Mouse (Mus musculus) limb, embryonic 15.5 days (tissue): ENCODE results near the gene Rgs17. TPM values are rescaled to one million over a fixed set of nuclear protein-coding genes. Genes with fewer than 3 reads are reported as not detected.

Source experiments
- ATAC-seq: fragments of 200-750 bp; cut with Nextera tagmentation; 2 replicates; pipeline ENCODE4 v1.8.0; 2017; ENCODE audit warnings: low read depth, moderate TSS enrichment; ENCODE audit not compliant: insufficient number of reproducible peaks, low FRiP score, low TSS enrichment
- H3K27ac ChIP-seq: fragments of 300-500 bp; sonication (generic); 2 replicates; pipeline ENCODE4 v1.5.1; 2015; ENCODE audit warnings: moderate library complexity, mild to moderate bottlenecking, inconsistent platforms
- H3K27me3 ChIP-seq: fragments of 300-500 bp; sonication (generic); 2 replicates; pipeline ENCODE4 v1.6.1; 2015; ENCODE audit warnings: inconsistent platforms
- H3K36me3 ChIP-seq: fragments of 300-500 bp; sonication (generic); 2 replicates; pipeline ENCODE4 v1.6.1; 2015; ENCODE audit warnings: inconsistent platforms
- H3K4me1 ChIP-seq: fragments of 300-500 bp; sonication (generic); 2 replicates; pipeline ENCODE4 v1.6.1; 2015; ENCODE audit warnings: inconsistent platforms
- H3K4me2 ChIP-seq: fragments of 300-500 bp; sonication (generic); 2 replicates; pipeline ENCODE4 v1.6.1; 2015; ENCODE audit warnings: mild to moderate bottlenecking, inconsistent platforms
- H3K4me3 ChIP-seq: fragments of 300-500 bp; sonication (generic); 2 replicates; pipeline ENCODE4 v1.5.1; 2015; ENCODE audit warnings: mild to moderate bottlenecking, inconsistent platforms
- H3K9ac ChIP-seq: fragments of 300-500 bp; sonication (generic); 2 replicates; pipeline ENCODE4 v1.6.1; 2015; ENCODE audit warnings: inconsistent platforms
- H3K9me3 ChIP-seq: fragments of 300-500 bp; sonication (generic); 2 replicates; pipeline ENCODE4 v1.6.1; 2016; ENCODE audit warnings: inconsistent platforms
- WGBS: fragments of 180-500 bp; shearing (Covaris S2); methylation state at CpG from one replicate; pipeline ENCODE4 v1.1.7; 2015; 5-methylcytosine and 5-hydroxymethylcytosine counted together
- polyA plus RNA-seq: library from polyadenylated mRNA; unstranded; fragments of >200 nt; fragmentation: Nextera tagmentation; extraction: Ambion mirVana; gene quantifications from 2 replicates; pipeline ENCODE4 v1.2.1, GENCODE M21; 2015

Rgs17 gene
- polyA plus RNA-seq, 1 experiment from 2014 or later = 1.2 TPM

- H3K27ac ChIP-seq = no peak overlapping the region
- H3K4me3 ChIP-seq = no peak overlapping the region
- peaks cover 5% of the 10 kb centered on the region; the same call in 1 of the 2 replicates for H3K4me1 ChIP-seq
- no peaks in the 10 kb centered on the region for H3K9me3 ChIP-seq
- no peaks in the 10 kb centered on the region for H3K36me3 ChIP-seq
- no peak overlapping the region for H3K9ac ChIP-seq
- no peak overlapping the region for H3K4me2 ChIP-seq
- 60% methylated on average over 11 of the region's 11 CpGs for WGBS
- no peak for ATAC-seq
- no peaks in the 10 kb centered on the region for H3K27me3 ChIP-seq
These were observed 54.1 kb downstream of the Rgs17 start for GRCm38 (mm10) chr10:5867981-5868552.

- ATAC-seq = no peak
- H3K4me3 ChIP-seq = no peak overlapping the region
- no peaks in the 10 kb centered on the region for H3K9me3 ChIP-seq
- no peaks in the 10 kb centered on the region for H3K36me3 ChIP-seq
- WGBS = 57% methylated on average over 2 of the region's 2 CpGs
- H3K27me3 ChIP-seq = no peaks in the 10 kb centered on the region
- H3K27ac ChIP-seq = no peak overlapping the region
- H3K4me2 ChIP-seq = no peak overlapping the region
- peaks cover 5% of the 10 kb centered on the region; the same call in 1 of the 2 replicates for H3K4me1 ChIP-seq
- H3K9ac ChIP-seq = no peak overlapping the region
These were observed 56.2 kb downstream of the Rgs17 start for GRCm38 (mm10) chr10:5865996-5866395.

GRCm38 (mm10) chr10:5862669-5863068 is 59.5 kb downstream of the Rgs17 start:
- Histone ChIP-seq H3K27me3 (no peaks in the 10 kb centered on the region), H3K4me1 (no peaks in the 10 kb centered on the region), H3K27ac (no peak overlapping the region), H3K36me3 (no peaks in the 10 kb centered on the region), H3K4me2 (no peak overlapping the region), H3K9me3 (no peaks in the 10 kb centered on the region), H3K4me3 (no peak overlapping the region), H3K9ac (no peak overlapping the region)
- WGBS = 95% methylated on average over 3 of the region's 3 CpGs
- ATAC-seq = no peak

GRCm38 (mm10) chr10:5860849-5861248 is 61.4 kb downstream of the Rgs17 start:
- 38% methylated on average over 3 of the region's 3 CpGs for whole genome bisulfite sequencing
- no peaks in the 10 kb centered on the region for H3K4me1 ChIP-seq
- no peaks in the 10 kb centered on the region for H3K9me3 ChIP-seq
- no peak overlapping the region for H3K9ac ChIP-seq
- H3K4me3 ChIP-seq = no peak overlapping the region
- no peak overlapping the region for H3K4me2 ChIP-seq
- H3K27ac ChIP-seq = no peak overlapping the region
- no peaks in the 10 kb centered on the region for H3K36me3 ChIP-seq
- no peaks in the 10 kb centered on the region for H3K27me3 ChIP-seq
- ATAC-seq = no peak

- Histone ChIP-seq H3K9me3 (no peaks in the 10 kb centered on the region), H3K36me3 (no peaks in the 10 kb centered on the region), H3K4me2 (no peak overlapping the region), H3K27ac (no peak overlapping the region), H3K9ac (no peak overlapping the region), H3K4me1 (no peaks in the 10 kb centered on the region), H3K4me3 (no peak overlapping the region), H3K27me3 (no peaks in the 10 kb centered on the region)
- 76% methylated on average over 4 of the region's 4 CpGs for WGBS
- no peak for ATAC-seq
These were observed 62.5 kb downstream of the Rgs17 start for GRCm38 (mm10) chr10:5859729-5860128.

- H3K4me2 ChIP-seq = no peak overlapping the region
- WGBS = 64% methylated on average over 10 of the region's 10 CpGs
- no peaks in the 10 kb centered on the region for H3K9me3 ChIP-seq
These were observed 64.1 kb downstream of the Rgs17 start for GRCm38 (mm10) chr10:5857996-5858549.

GRCm38 (mm10) chr10:5853290-5853868 is 68.8 kb downstream of the Rgs17 start:
- Histone ChIP-seq H3K4me3 (no peak overlapping the region), H3K27ac (no peak overlapping the region), H3K4me1 (no peaks in the 10 kb centered on the region), H3K27me3 (no peaks in the 10 kb centered on the region), H3K4me2 (no peak overlapping the region), H3K9me3 (no peaks in the 10 kb centered on the region), H3K9ac (no peak overlapping the region), H3K36me3 (no peaks in the 10 kb centered on the region)
- 83% methylated on average over 8 of the region's 8 CpGs for WGBS
- ATAC-seq = no peak

More at GRCm38 (mm10) chr10:5857996-5858549, 64.1 kb downstream of the Rgs17 start:
- Histone ChIP-seq H3K4me3 (no peak overlapping the region), H3K27ac (no peak overlapping the region), H3K27me3 (no peaks in the 10 kb centered on the region), H3K9ac (no peak overlapping the region), H3K36me3 (no peaks in the 10 kb centered on the region), H3K4me1 (no peaks in the 10 kb centered on the region)
- ATAC-seq = no peak

GRCm38 (mm10) chr10:5846939-5847338 is 75.3 kb downstream of the Rgs17 start:
- WGBS = 25% methylated on average over 2 of the region's 2 CpGs
- Histone ChIP-seq H3K36me3 (no peaks in the 10 kb centered on the region), H3K4me1 (no peaks in the 10 kb centered on the region), H3K4me2 (no peak overlapping the region), H3K9ac (no peak overlapping the region), H3K9me3 (no peaks in the 10 kb centered on the region), H3K27ac (no peak overlapping the region), H3K27me3 (no peaks in the 10 kb centered on the region), H3K4me3 (no peak overlapping the region)
- no peak for ATAC-seq

- H3K4me2 ChIP-seq = no peak overlapping the region
- no peak overlapping the region for H3K4me3 ChIP-seq
- no peak overlapping the region for H3K9ac ChIP-seq
- H3K27me3 ChIP-seq = no peaks in the 10 kb centered on the region
- H3K27ac ChIP-seq = no peak overlapping the region
- H3K4me1 ChIP-seq = no peaks in the 10 kb centered on the region
- no peak for ATAC-seq
- no peaks in the 10 kb centered on the region for H3K9me3 ChIP-seq
- WGBS = 85% methylated on average over 4 of the region's 4 CpGs
- no peaks in the 10 kb centered on the region for H3K36me3 ChIP-seq
These were observed 80.8 kb downstream of the Rgs17 start for GRCm38 (mm10) chr10:5841369-5841768.

GRCm38 (mm10) chr10:5826336-5827025 is 95.7 kb downstream of the Rgs17 start:
- Histone ChIP-seq H3K9me3 (no peaks in the 10 kb centered on the region), H3K27ac (no peak overlapping the region), H3K9ac (no peak overlapping the region), H3K4me2 (no peak overlapping the region), H3K4me3 (no peak overlapping the region), H3K27me3 (no peaks in the 10 kb centered on the region), H3K4me1 (peaks cover 7% of the 10 kb centered on the region; the same call in 1 of the 2 replicates), H3K36me3 (no peaks in the 10 kb centered on the region)
- WGBS = 68% methylated on average over 6 of the region's 6 CpGs
- ATAC-seq = no peak

- 0% methylated on average over 3 of the region's 3 CpGs for WGBS
- peak overlapping the region; percentile 95 for H3K27ac ChIP-seq
- peak overlapping the region; percentile 94 for H3K4me3 ChIP-seq
- H3K4me2 ChIP-seq = peak overlapping the region; percentile 80
- H3K4me1 ChIP-seq = peaks cover 7% of the 10 kb centered on the region; the same call in 1 of the 2 replicates
- no peak overlapping the region for H3K9ac ChIP-seq
- ATAC-seq = no peak
- peaks cover 6% of the 10 kb centered on the region for H3K36me3 ChIP-seq
- no peaks in the 10 kb centered on the region for H3K27me3 ChIP-seq
- H3K9me3 ChIP-seq = no peaks in the 10 kb centered on the region
These were observed 97.4 kb downstream of the Rgs17 start for GRCm38 (mm10) chr10:5824779-5825178.
